Mouse (Mus musculus): ENCODE data around the gene Rxfp4. TPM values are rescaled to one million over a fixed set of nuclear protein-coding genes. Genes with fewer than 3 reads are reported as not detected.

Gene Rxfp4
- polyA plus RNA-seq, 1 experiment = 0.05 TPM

DNA sequence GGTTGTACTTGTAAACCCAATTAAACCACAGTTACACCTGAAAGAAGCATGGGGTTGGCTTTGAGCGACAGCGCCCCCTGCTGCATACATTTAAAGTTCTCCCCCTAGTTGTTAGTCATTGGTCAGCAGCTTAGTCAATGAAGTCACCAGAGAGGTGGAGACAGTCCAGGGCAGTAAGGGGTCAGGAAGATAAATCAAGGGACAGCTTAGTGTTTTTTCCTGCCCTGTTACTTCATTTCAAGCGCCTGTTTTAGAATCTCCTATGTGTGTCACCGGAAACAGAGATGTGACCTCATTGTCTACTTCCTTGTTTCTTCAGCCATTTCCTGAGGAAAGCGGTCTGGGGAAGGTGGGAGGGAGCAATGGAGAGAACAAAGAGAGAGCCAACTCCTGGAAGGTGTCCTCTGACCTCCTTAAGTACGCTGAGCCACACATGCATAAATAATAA lies 49.2 kb downstream of the Rxfp4 start:
- H3K36me3 ChIP-seq (ENCODE audit: control insufficient read depth, insufficient read depth) = no peaks in the 10 kb centered on the region
- H3K4me3 ChIP-seq (ENCODE audit: insufficient read depth, poor library complexity, severe bottlenecking) = no peak overlapping the region
- TF ChIP-seq CEBPB (IDR thresholded peaks at IDR 0.05; ENCODE audit: low read depth) (no peak), MAX (IDR thresholded peaks at IDR 0.05) (no peak), CTCF (IDR thresholded peaks at IDR 0.05; ENCODE audit: control insufficient read depth, insufficient read depth, insufficient read length) (peak; percentile 69)
- H3K27me3 ChIP-seq (ENCODE audit: control insufficient read depth, insufficient read depth, insufficient read length) = no peaks in the 10 kb centered on the region
- no peaks in the 10 kb centered on the region for H3K79me2 ChIP-seq (ENCODE audit: control insufficient read depth, insufficient read depth)
- H3K79me3 ChIP-seq (ENCODE audit: low read depth) = no peaks in the 10 kb centered on the region
- no peak overlapping the region for H3ac ChIP-seq (ENCODE audit: control insufficient read depth, insufficient read length, low read depth)

DNA sequence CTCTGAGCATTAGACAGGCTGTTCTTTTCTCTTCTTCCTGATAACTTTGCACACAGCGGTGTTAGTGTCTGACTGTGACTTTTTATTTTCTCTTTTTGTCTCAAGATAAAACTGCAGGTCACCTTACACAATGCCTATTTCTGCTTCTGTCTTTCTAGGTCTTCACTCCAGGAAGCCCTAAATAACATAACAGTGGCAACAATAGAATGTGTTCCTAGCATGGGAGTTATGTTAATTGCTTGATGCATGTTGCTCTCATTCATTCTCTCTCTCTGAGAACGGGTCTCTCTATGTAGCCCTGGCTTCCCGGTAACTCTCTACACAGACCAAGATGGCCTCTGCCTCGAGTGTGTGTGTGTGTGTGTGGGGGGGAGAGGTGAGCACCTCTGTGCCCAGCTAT lies 50.5 kb downstream of the Rxfp4 start:
- no peak for TF ChIP-seq MYOD1 (IDR thresholded peaks at IDR 0.05; ENCODE audit: control insufficient read depth, insufficient read length, low read depth)
- TF ChIP-seq FOSL1 (IDR thresholded peaks at IDR 0.05; ENCODE audit: insufficient read depth, low read length, poor library complexity, severe bottlenecking) = no peak
- no peak for TF ChIP-seq CTCF (IDR thresholded peaks at IDR 0.05; ENCODE audit: control insufficient read depth, insufficient read depth, insufficient read length)
- no peak for TF ChIP-seq CEBPB (IDR thresholded peaks at IDR 0.05; ENCODE audit: low read depth)
- Histone ChIP-seq H3K79me3 (ENCODE audit: low read depth) (no peaks in the 10 kb centered on the region), H3K79me2 (ENCODE audit: control insufficient read depth, insufficient read depth) (no peaks in the 10 kb centered on the region), H3K4me3 (ENCODE audit: insufficient read depth, poor library complexity, severe bottlenecking) (no peak overlapping the region), H3ac (ENCODE audit: control insufficient read depth, insufficient read length, low read depth) (no peak overlapping the region), H3K27me3 (ENCODE audit: control insufficient read depth, insufficient read depth, insufficient read length) (no peaks in the 10 kb centered on the region), H3K36me3 (ENCODE audit: control insufficient read depth, insufficient read depth) (no peaks in the 10 kb centered on the region)

Other genes with a start within 250 kb of the Rxfp4 start
- 117 TPM for gene Pmf1, start 242.8 kb downstream of the Rxfp4 start, polyA plus RNA-seq (2012; fragmentation: generic; extraction: Trizol)
- 18.5 TPM for gene Slc25a44, start 228.0 kb downstream of the Rxfp4 start, polyA plus RNA-seq (2012; fragmentation: generic; extraction: Trizol)
- 0.69 TPM for gene Sema4a, start 192.0 kb downstream of the Rxfp4 start, polyA plus RNA-seq (2012; fragmentation: generic; extraction: Trizol)
- gene Lmna, start 143.2 kb downstream of the Rxfp4 start, polyA plus RNA-seq (2012; fragmentation: generic; extraction: Trizol) = 1,441 TPM
- 14.9 TPM for gene Mex3a, start 120.7 kb downstream of the Rxfp4 start, polyA plus RNA-seq (2012; fragmentation: generic; extraction: Trizol)
- 0.07 TPM for gene Rab25, start 104.8 kb downstream of the Rxfp4 start, polyA plus RNA-seq (2012; fragmentation: generic; extraction: Trizol)
- 136 TPM for gene Lamtor2, start 100.1 kb downstream of the Rxfp4 start, polyA plus RNA-seq (2012; fragmentation: generic; extraction: Trizol)
- 55.9 TPM for gene Ubqln4, start 99.4 kb downstream of the Rxfp4 start, polyA plus RNA-seq (2012; fragmentation: generic; extraction: Trizol)
- 351 TPM for gene Ssr2, start 77.3 kb downstream of the Rxfp4 start, polyA plus RNA-seq (2012; fragmentation: generic; extraction: Trizol)
- gene Arhgef2, start 47.2 kb downstream of the Rxfp4 start, polyA plus RNA-seq (2012; fragmentation: generic; extraction: Trizol) = 88.3 TPM
- 14.4 TPM for gene Khdc4, start 32.7 kb upstream of the Rxfp4 start, polyA plus RNA-seq (2012; fragmentation: generic; extraction: Trizol)
- 42.5 TPM for gene Rit1, start 63.7 kb upstream of the Rxfp4 start, polyA plus RNA-seq (2012; fragmentation: generic; extraction: Trizol)
- 6.1 TPM for gene Syt11, start 122.0 kb upstream of the Rxfp4 start, polyA plus RNA-seq (2012; fragmentation: generic; extraction: Trizol)
- 14.7 TPM for gene Gon4l, start 182.1 kb upstream of the Rxfp4 start, polyA plus RNA-seq (2012; fragmentation: generic; extraction: Trizol)